In the genomic region with DNA sequence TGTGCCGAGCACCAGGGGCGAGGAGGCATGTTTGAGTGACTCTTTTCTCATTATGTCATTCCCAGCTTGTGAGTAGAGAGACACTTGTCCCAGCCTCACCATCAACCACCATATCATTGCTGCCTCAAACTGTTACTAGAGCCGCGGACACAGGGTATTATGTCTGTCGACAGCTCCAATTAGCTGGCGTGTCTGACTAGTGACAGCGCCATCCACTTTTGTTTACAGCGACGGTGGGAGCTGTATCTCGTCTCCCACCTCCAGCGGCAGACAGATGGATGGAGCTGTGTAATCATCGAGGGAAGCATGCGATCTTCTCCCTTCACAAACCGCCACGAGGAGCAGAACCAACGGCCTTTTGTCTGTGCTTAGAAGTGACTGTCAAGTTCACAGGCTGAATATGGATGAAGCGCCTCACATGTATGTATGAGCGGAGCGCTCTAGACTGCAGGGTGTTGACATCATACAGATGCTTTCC, we compare ENCODE assay signal across 16 mouse cellular contexts.
A peak's percentile ranks its signal among the peaks of the same experiment; 100 is the strongest.
DNase-seq lines count a peak whose midpoint lies in the region; ATAC-seq lines count a peak whose summit lies in the region.
"Had no signal": no experiment of that assay in that cellular context is flagged by ENCODE, and none has a peak within 500 bp of the region (broad histone marks: within the 10 kb centered on the region; RNA-seq: fewer than 3 reads in every experiment).

No protein-coding gene starts in this region.

- no peak for ATAC-seq in heart, embryonic 13.5 days (ENCODE audit: extremely low read depth, insufficient number of reproducible peaks, low FRiP score, low TSS enrichment)
- ATAC-seq in forebrain, embryonic 12.5 days (ENCODE audit: low FRiP score): peak; percentile 69
- ATAC-seq in hindbrain, embryonic 14.5 days (ENCODE audit: low FRiP score): peak; percentile 56; the same call in 1 of the 2 replicates
- peak; percentile 65; the same call in 1 of the 2 replicates for ATAC-seq in midbrain, embryonic 16.5 days
- no peak for ATAC-seq in intestine, embryonic 16.5 days
- ATAC-seq: intestine, postnatal 0 days had no signal

- no peaks in the 10 kb centered on the region; the same call in 1 of the 2 replicates for H3K4me1 ChIP-seq in heart, embryonic 13.5 days
- H3K4me1 ChIP-seq in forebrain, embryonic 12.5 days: peaks cover 18% of the 10 kb centered on the region
- no peaks in the 10 kb centered on the region for H3K4me1 ChIP-seq in hindbrain, embryonic 14.5 days (replicated peaks; ENCODE audit: control insufficient read depth, insufficient read depth, low read length)
- H3K4me1 ChIP-seq in midbrain, embryonic 16.5 days (ENCODE audit: control insufficient read depth, insufficient read depth, low read length): no peaks in the 10 kb centered on the region; the same call in 1 of the 2 replicates
- H3K4me1 ChIP-seq in intestine, embryonic 16.5 days (ENCODE audit: control insufficient read depth, insufficient read depth, low read length): no peaks in the 10 kb centered on the region
- H3K4me1 ChIP-seq: embryonic facial prominence, embryonic 10.5 days; limb, embryonic 15.5 days had no signal

- whole genome bisulfite sequencing in heart, embryonic 13.5 days: 18% methylated on average over 19 of the region's 19 CpGs
- WGBS in forebrain, embryonic 12.5 days: 66% methylated on average over 19 of the region's 19 CpGs
- 29% methylated on average over 19 of the region's 19 CpGs for WGBS in hindbrain, embryonic 14.5 days
- WGBS in midbrain, embryonic 16.5 days: 48% methylated on average over 19 of the region's 19 CpGs
- 57% methylated on average over 19 of the region's 19 CpGs for WGBS in intestine, embryonic 16.5 days

- H3K4me2 ChIP-seq in heart, embryonic 13.5 days: peak overlapping the region; percentile 55
- H3K4me2 ChIP-seq in forebrain, embryonic 12.5 days: no peak overlapping the region
- peak overlapping the region; percentile 46 for H3K4me2 ChIP-seq in hindbrain, embryonic 14.5 days (replicated peaks)
- peak overlapping the region; percentile 43 for H3K4me2 ChIP-seq in midbrain, embryonic 16.5 days (ENCODE audit: low read length)
- H3K4me2 ChIP-seq in intestine, embryonic 16.5 days (ENCODE audit: low read depth, low read length): no peak overlapping the region
- H3K4me2 ChIP-seq: limb, embryonic 15.5 days; neural tube, embryonic 12.5 days had no signal

- H3K9me3 ChIP-seq in heart, embryonic 13.5 days: no peaks in the 10 kb centered on the region
- H3K9me3 ChIP-seq in forebrain, embryonic 12.5 days: no peaks in the 10 kb centered on the region
- H3K9me3 ChIP-seq in hindbrain, embryonic 14.5 days (ENCODE audit: control insufficient read depth, low read length): no peaks in the 10 kb centered on the region
- no peaks in the 10 kb centered on the region for H3K9me3 ChIP-seq in midbrain, embryonic 16.5 days (replicated peaks; ENCODE audit: control insufficient read depth, low read length, poor library complexity, severe bottlenecking)
- H3K9me3 ChIP-seq in intestine, embryonic 16.5 days (ENCODE audit: control insufficient read depth, low read length): no peaks in the 10 kb centered on the region
- H3K9me3 ChIP-seq: embryonic facial prominence, embryonic 10.5 days; limb, embryonic 15.5 days; neural tube, embryonic 12.5 days had no signal

- no peak overlapping the region for H3K27ac ChIP-seq in heart, embryonic 13.5 days (replicated peaks)
- H3K27ac ChIP-seq in forebrain, embryonic 12.5 days: no peak overlapping the region
- H3K27ac ChIP-seq in hindbrain, embryonic 14.5 days: peak overlapping the region; percentile 4; the same call in 1 of the 2 replicates
- H3K27ac ChIP-seq in midbrain, embryonic 16.5 days (ENCODE audit: low read length): no peak overlapping the region
- H3K27ac ChIP-seq in intestine, embryonic 16.5 days (ENCODE audit: low read length): no peak overlapping the region
- H3K27ac ChIP-seq: embryonic facial prominence, embryonic 10.5 days; limb, embryonic 15.5 days; neural tube, embryonic 12.5 days had no signal

- DNase-seq in heart, adult 11 months: no peak
- peak; percentile 51 for DNase-seq in hindbrain, embryonic 14.5 days (ENCODE audit: low spot score)
- no peak for DNase-seq in urinary bladder, adult 18-20 months (ENCODE audit: low spot score in 2 of 2)
- DNase-seq: cerebellum, adult 11-12 months; gastrocnemius, postnatal 25 days; kidney, postnatal 4 days; lung, adult 2 months had no signal

- 0 out of 2 replicates have a peak overlapping the region, but pooled peaks have one; percentile 6 for H3K4me3 ChIP-seq in heart, embryonic 13.5 days
- H3K4me3 ChIP-seq in forebrain, embryonic 12.5 days (replicated peaks): no peak overlapping the region
- 0 out of 2 replicates have a peak overlapping the region, but pooled peaks have one; percentile 18 for H3K4me3 ChIP-seq in hindbrain, embryonic 14.5 days (replicated peaks; ENCODE audit: low read length)
- H3K4me3 ChIP-seq in midbrain, embryonic 16.5 days (ENCODE audit: low read depth, low read length): 0 out of 2 replicates have a peak overlapping the region, but pooled peaks have one; percentile 16
- H3K4me3 ChIP-seq in intestine, embryonic 16.5 days (ENCODE audit: low read length): no peak overlapping the region
- H3K4me3 ChIP-seq: embryonic facial prominence, embryonic 10.5 days; limb, embryonic 15.5 days; neural tube, embryonic 12.5 days had no signal

- H3K9ac ChIP-seq in heart, embryonic 13.5 days: no peak overlapping the region
- no peak overlapping the region for H3K9ac ChIP-seq in forebrain, embryonic 12.5 days
- H3K9ac ChIP-seq in hindbrain, embryonic 14.5 days: peak overlapping the region; percentile 46; the same call in 1 of the 2 replicates
- H3K9ac ChIP-seq in midbrain, embryonic 16.5 days (ENCODE audit: low read depth, low read length): no peak overlapping the region
- H3K9ac ChIP-seq in intestine, embryonic 16.5 days (ENCODE audit: low read depth, low read length): no peak overlapping the region
- H3K9ac ChIP-seq: limb, embryonic 15.5 days; neural tube, embryonic 12.5 days had no signal

- peaks cover 78% of the 10 kb centered on the region for H3K27me3 ChIP-seq in heart, embryonic 13.5 days (replicated peaks)
- H3K27me3 ChIP-seq in forebrain, embryonic 12.5 days: no peaks in the 10 kb centered on the region
- no peaks in the 10 kb centered on the region for H3K27me3 ChIP-seq in hindbrain, embryonic 14.5 days (ENCODE audit: control insufficient read depth, insufficient read depth, low read length)
- H3K27me3 ChIP-seq in midbrain, embryonic 16.5 days (ENCODE audit: control insufficient read depth, insufficient read depth, low read depth, low read length): no peaks in the 10 kb centered on the region
- H3K27me3 ChIP-seq in intestine, embryonic 16.5 days (replicated peaks; ENCODE audit: control insufficient read depth, insufficient read depth, low read length): no peaks in the 10 kb centered on the region
- H3K27me3 ChIP-seq: limb, embryonic 15.5 days; neural tube, embryonic 12.5 days had no signal

- no peaks in the 10 kb centered on the region for H3K36me3 ChIP-seq in heart, embryonic 13.5 days
- no peaks in the 10 kb centered on the region for H3K36me3 ChIP-seq in forebrain, embryonic 12.5 days (replicated peaks)
- H3K36me3 ChIP-seq in hindbrain, embryonic 14.5 days (replicated peaks; ENCODE audit: control insufficient read depth, insufficient read depth): no peaks in the 10 kb centered on the region
- H3K36me3 ChIP-seq in midbrain, embryonic 16.5 days (ENCODE audit: control insufficient read depth, insufficient read depth, low read length): no peaks in the 10 kb centered on the region
- no peaks in the 10 kb centered on the region for H3K36me3 ChIP-seq in intestine, embryonic 16.5 days (ENCODE audit: control insufficient read depth, insufficient read depth, low read length)
- H3K36me3 ChIP-seq: embryonic facial prominence, embryonic 10.5 days; G1E; limb, embryonic 15.5 days; neural tube, embryonic 12.5 days had no signal

Comparison
In these comparisons a context has a peak if more than half of its experiments do, and no peak if none do; other contexts are left out.
1. ATAC-seq: peak in forebrain, embryonic 12.5 days (single experiment), hindbrain, embryonic 14.5 days (single experiment) and midbrain, embryonic 16.5 days (single experiment); none in heart, embryonic 13.5 days (single experiment) and intestine, embryonic 16.5 days (single experiment).
2. H3K4me2 ChIP-seq: peak in heart, embryonic 13.5 days (single experiment), hindbrain, embryonic 14.5 days (single experiment) and midbrain, embryonic 16.5 days (single experiment); none in forebrain, embryonic 12.5 days (single experiment) and intestine, embryonic 16.5 days (single experiment).
3. H3K4me3 ChIP-seq: peak in heart, embryonic 13.5 days (single experiment), hindbrain, embryonic 14.5 days (single experiment) and midbrain, embryonic 16.5 days (single experiment); none in forebrain, embryonic 12.5 days (single experiment) and intestine, embryonic 16.5 days (single experiment).